Mouse (Mus musculus) thymus, postnatal 36 days (tissue): Measurements from ENCODE around the gene Tnfrsf23.
A peak's percentile ranks its signal among the peaks of the same experiment; 100 is the strongest.
"Not testable (repeated sequence)": the region's sequence is repeated elsewhere in the genome, so short reads cannot be mapped to it uniquely, and the experiment has no call there.

ENCODE experiments used
- DNase-seq, 2 experiments: peaks; one replicate each; pipeline ENCODE4 v3.0.0; 2022; ENCODE audit warnings: mixed read lengths in 2 of 2

Tnfrsf23 gene

GRCm38 (mm10) chr7:143685359-143686067 is at the start of gene Tnfrsf23:
Gene Tnfrsf23 (minus strand): TSS chr7:143685872.
- DNase-seq = peak; percentile 60 to 68

- no peak for DNase-seq
Observed at GRCm38 (mm10) chr7:143733746-143734145, 48.1 kb upstream of the Tnfrsf23 start.

GRCm38 (mm10) chr7:143729886-143730285 is 44.2 kb upstream of the Tnfrsf23 start:
- DNase-seq = no peak

GRCm38 (mm10) chr7:143726396-143726795 is 40.7 kb upstream of the Tnfrsf23 start:
- no peak for DNase-seq

GRCm38 (mm10) chr7:143723841-143724240 is 38.2 kb upstream of the Tnfrsf23 start:
- DNase-seq = no peak

- DNase-seq = no peak
Observed at GRCm38 (mm10) chr7:143722646-143723045, 37.0 kb upstream of the Tnfrsf23 start.

GRCm38 (mm10) chr7:143717811-143718210 is 32.1 kb upstream of the Tnfrsf23 start:
- no peak for DNase-seq

GRCm38 (mm10) chr7:143713421-143713820 is 27.7 kb upstream of the Tnfrsf23 start:
- DNase-seq = peak in 1 of 2 experiments; percentile 12

- peak; percentile 19 to 22 for DNase-seq
Observed at GRCm38 (mm10) chr7:143712771-143713348, 27.2 kb upstream of the Tnfrsf23 start.

- no peak for DNase-seq
Observed at GRCm38 (mm10) chr7:143712023-143712422, 26.4 kb upstream of the Tnfrsf23 start.

GRCm38 (mm10) chr7:143711381-143711780 is 25.7 kb upstream of the Tnfrsf23 start:
- DNase-seq = no peak

- DNase-seq = no peak
Observed at GRCm38 (mm10) chr7:143709395-143709794, 23.7 kb upstream of the Tnfrsf23 start.

- DNase-seq = peak; percentile 85 to 87
Observed at GRCm38 (mm10) chr7:143706697-143707438, 21.2 kb upstream of the Tnfrsf23 start.

GRCm38 (mm10) chr7:143696140-143696539 is 10.5 kb upstream of the Tnfrsf23 start:
- peak in 1 of 2 experiments; percentile 31 for DNase-seq

GRCm38 (mm10) chr7:143694550-143694949 is 8.9 kb upstream of the Tnfrsf23 start:
- DNase-seq = no peak

- no peak for DNase-seq
Observed at GRCm38 (mm10) chr7:143692746-143693510, 7.3 kb upstream of the Tnfrsf23 start.

GRCm38 (mm10) chr7:143691909-143692308 is 6.2 kb upstream of the Tnfrsf23 start:
- DNase-seq = no peak

GRCm38 (mm10) chr7:143691181-143691580 is 5.5 kb upstream of the Tnfrsf23 start:
- no peak for DNase-seq

GRCm38 (mm10) chr7:143689946-143690345 is 4.3 kb upstream of the Tnfrsf23 start:
- no peak for DNase-seq

- no peak for DNase-seq
Observed at GRCm38 (mm10) chr7:143689481-143689880, 3.8 kb upstream of the Tnfrsf23 start.

- not testable (repeated sequence) for DNase-seq
Observed at GRCm38 (mm10) chr7:143686676-143687075, 1.0 kb upstream of the Tnfrsf23 start.

- not testable (repeated sequence) for DNase-seq
Observed at GRCm38 (mm10) chr7:143686191-143686590, 519 bp upstream of the Tnfrsf23 start.

- DNase-seq = not testable (repeated sequence)
Observed at GRCm38 (mm10) chr7:143684569-143684968, 1.1 kb downstream of the Tnfrsf23 start.
